Mouse (Mus musculus) hindbrain, postnatal 0 days (tissue): ENCODE data around the gene Tagln2. TPM values are rescaled to one million over a fixed set of nuclear protein-coding genes. Genes with fewer than 3 reads are reported as not detected.
A peak's percentile ranks its signal among the peaks of the same experiment; 100 is the strongest.

Source experiments
- ATAC-seq: fragments of 200-750 bp; cut with Nextera tagmentation; 2 replicates; pipeline ENCODE4 v1.8.0; 2017; ENCODE audit warnings: mild to moderate bottlenecking, moderate TSS enrichment, moderate library complexity
- DNase-seq: peaks from one replicate; pipeline ENCODE4 v3.0.0-alpha.2; 2015; ENCODE audit warnings: low spot score
- H3K27ac ChIP-seq: fragments of 300-500 bp; sonication (generic); 2 replicates; pipeline ENCODE4 v1.5.1; 2014; ENCODE audit warnings: mild to moderate bottlenecking
- H3K27me3 ChIP-seq: fragments of 300-500 bp; sonication (generic); 2 replicates; pipeline ENCODE4 v1.6.1; 2014; ENCODE audit warnings: low read length, mixed read lengths; ENCODE audit not compliant: insufficient read depth
- H3K36me3 ChIP-seq: fragments of 300-500 bp; sonication (generic); 2 replicates; pipeline ENCODE4 v1.6.1; 2014; ENCODE audit warnings: low read length, mixed read lengths; ENCODE audit not compliant: insufficient read depth
- H3K4me1 ChIP-seq: fragments of 300-500 bp; sonication (generic); 2 replicates; pipeline ENCODE4 v1.6.1; 2014; ENCODE audit warnings: antibody characterized with exemption, low read length, mixed read lengths; ENCODE audit not compliant: insufficient read depth
- H3K4me2 ChIP-seq: fragments of 300-500 bp; sonication (generic); 2 replicates; pipeline ENCODE4 v1.6.1; 2014; ENCODE audit warnings: low read depth, mild to moderate bottlenecking, low read length, moderate library complexity, mixed read lengths
- H3K4me3 ChIP-seq: fragments of 300-500 bp; sonication (generic); 2 replicates; pipeline ENCODE4 v1.5.1; 2014; ENCODE audit warnings: low read length
- H3K9ac ChIP-seq: fragments of 300-500 bp; sonication (generic); replicated peaks from 2 replicates; pipeline ENCODE4 v1.6.1; 2014; ENCODE audit warnings: mild to moderate bottlenecking, low read length, moderate library complexity, mixed read lengths
- H3K9me3 ChIP-seq: fragments of 300-500 bp; sonication (generic); 2 replicates; pipeline ENCODE4 v1.6.1; 2016; ENCODE audit warnings: low read length, mixed read lengths
- CTCF ChIP-seq: IDR thresholded peaks from 2 replicates; pipeline ENCODE4 v1.5.1; 2016; ENCODE audit warnings: antibody characterized with exemption, control low read depth, low read depth
- WGBS: fragments of 180-500 bp; shearing (Covaris S2); extraction: QIAGEN DNeasy Blood & Tissue Kit; methylation state at CpG from one replicate; pipeline ENCODE4 v1.1.7; 2014; 5-methylcytosine and 5-hydroxymethylcytosine counted together
- polyA plus RNA-seq: library from polyadenylated mRNA; unstranded; fragments of >200 nt; fragmentation: Nextera tagmentation; extraction: Ambion mirVana; gene quantifications from 2 replicates; pipeline ENCODE4 v1.2.1, GENCODE M21; 2015
- total RNA-seq: library from RNA; depleted of rRNA; stranded (reverse); fragments of >200 nt; gene quantifications from 2 replicates; pipeline ENCODE4 v1.2.3, GENCODE M21; 2014

Gene Tagln2
- total and polyA plus RNA-seq, 2 experiments from 2014 or later = 45.1 to 59.2 TPM

DNA sequence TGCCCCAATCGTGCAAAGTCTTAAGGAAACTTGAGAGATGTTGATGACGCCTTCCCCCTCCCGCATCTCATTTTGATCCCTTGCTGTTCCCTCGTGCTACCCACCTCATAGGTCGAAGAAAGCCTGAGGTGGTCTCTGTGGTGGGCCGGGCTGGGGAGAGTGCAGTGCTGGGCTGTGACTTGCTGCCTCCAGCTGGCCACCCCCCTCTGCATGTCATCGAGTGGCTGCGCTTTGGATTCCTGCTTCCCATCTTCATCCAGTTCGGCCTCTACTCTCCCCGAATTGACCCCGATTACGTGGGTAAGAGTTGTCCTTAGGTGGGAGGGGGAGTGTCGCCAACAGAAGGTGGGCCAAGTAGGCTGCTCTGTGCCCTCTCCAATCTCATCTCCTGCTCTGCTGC is 15.2 kb upstream of the Tagln2 start:
- no peak overlapping the region for H3K9ac ChIP-seq
- ATAC-seq = no peak
- no peak for TF ChIP-seq CTCF

DNA sequence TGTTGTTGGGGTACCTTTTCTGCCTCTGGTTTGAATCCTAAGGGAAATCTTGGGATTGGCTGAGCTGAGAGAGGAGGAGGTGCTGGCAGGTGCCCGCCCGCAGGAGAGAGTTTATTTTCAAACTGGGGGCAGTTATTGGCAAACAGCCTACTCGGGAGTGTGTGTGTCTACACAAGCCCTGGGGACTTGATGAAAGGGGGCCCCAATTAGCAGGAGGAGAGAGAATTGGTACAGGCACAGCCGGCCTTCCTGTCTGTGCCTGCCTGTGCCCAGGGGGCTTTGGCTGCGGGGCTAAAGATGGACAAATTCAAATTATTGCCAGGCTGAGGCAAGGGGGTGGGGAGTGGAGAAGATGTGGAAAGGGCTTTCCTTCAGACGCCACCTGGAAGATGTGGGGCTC is 14.0 kb upstream of the Tagln2 start:
- DNase-seq (no peak), ATAC-seq (no peak)
- no peak for TF ChIP-seq CTCF
- H3K4me2 ChIP-seq = peak overlapping the region; percentile 88
- H3K27ac ChIP-seq = no peak overlapping the region
- WGBS = 13% methylated on average over 6 of the region's 6 CpGs
- H3K4me1 ChIP-seq = peaks cover 29% of the 10 kb centered on the region
- no peak overlapping the region for H3K4me3 ChIP-seq
- no peaks in the 10 kb centered on the region for H3K27me3 ChIP-seq
- H3K36me3 ChIP-seq = no peaks in the 10 kb centered on the region
- no peaks in the 10 kb centered on the region for H3K9me3 ChIP-seq
- peak overlapping the region; percentile 24; the same call in 1 of the 2 replicates for H3K9ac ChIP-seq

More for the DNA sequence above, 15.2 kb upstream of the Tagln2 start:
- 0 out of 2 replicates have a peak overlapping the region, but pooled peaks have one; percentile 0 for H3K4me3 ChIP-seq
- peak overlapping the region; percentile 88 for H3K4me2 ChIP-seq
- no peaks in the 10 kb centered on the region for H3K9me3 ChIP-seq
- H3K27ac ChIP-seq = no peak overlapping the region
- H3K27me3 ChIP-seq = no peaks in the 10 kb centered on the region
- H3K36me3 ChIP-seq = no peaks in the 10 kb centered on the region
- peaks cover 29% of the 10 kb centered on the region for H3K4me1 ChIP-seq
- 56% methylated on average over 13 of the region's 13 CpGs for WGBS
- no peak for DNase-seq

DNA sequence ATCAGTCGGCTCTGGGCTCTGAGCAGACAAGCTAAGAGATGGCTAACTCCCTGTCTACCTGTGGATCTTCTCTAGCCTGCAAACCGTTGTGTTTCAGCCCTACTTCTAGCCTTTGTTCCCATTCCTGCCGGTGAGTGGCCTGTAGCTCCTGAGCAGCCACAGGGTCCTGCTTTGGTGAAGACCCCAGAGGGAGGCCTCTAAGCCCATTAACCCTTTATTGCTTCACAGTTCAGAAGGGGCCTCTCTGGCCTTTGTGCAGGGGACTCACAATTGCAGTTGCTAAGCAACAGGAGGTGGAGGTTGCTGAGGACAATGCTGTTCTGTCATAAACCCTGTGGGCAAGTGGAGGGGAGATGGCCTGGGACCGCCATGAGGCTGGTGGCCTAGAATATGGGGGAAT is 13.6 kb upstream of the Tagln2 start:
- no peak overlapping the region for H3K27ac ChIP-seq

DNA sequence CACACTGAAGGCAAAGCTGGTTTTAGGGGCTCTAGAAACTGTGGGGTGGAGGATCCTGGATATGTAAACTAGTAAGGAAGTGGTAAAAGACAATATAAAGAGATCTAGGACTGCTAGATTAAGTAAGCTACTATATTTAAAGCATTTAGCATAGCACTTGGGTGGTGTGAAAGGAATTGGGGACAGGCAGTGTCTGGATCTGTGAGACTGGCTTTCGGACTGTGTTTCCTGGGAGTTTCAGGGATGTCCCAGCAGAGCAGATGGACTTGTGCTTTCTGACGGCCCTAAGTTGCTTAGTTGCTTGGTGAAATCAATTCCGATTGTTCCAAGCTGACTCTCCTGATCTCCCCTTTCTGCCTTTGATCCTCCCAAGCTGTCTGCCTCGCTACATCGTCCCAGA is 13.2 kb upstream of the Tagln2 start:
- no peak overlapping the region for H3K27ac ChIP-seq
- ATAC-seq = no peak
- 46% methylated on average over 5 of the region's 5 CpGs for WGBS

More for the DNA sequence above, 13.6 kb upstream of the Tagln2 start:
- ATAC-seq = no peak
- H3K36me3 ChIP-seq = no peaks in the 10 kb centered on the region
- H3K9ac ChIP-seq = 0 out of 2 replicates have a peak overlapping the region, but pooled peaks have one; percentile 24
- WGBS = 14% methylated on average over 4 of the region's 4 CpGs
- H3K9me3 ChIP-seq = no peaks in the 10 kb centered on the region
- DNase-seq = peak; percentile 40
- no peak overlapping the region for H3K4me3 ChIP-seq
- H3K4me1 ChIP-seq = peaks cover 27% of the 10 kb centered on the region
- H3K27me3 ChIP-seq = no peaks in the 10 kb centered on the region
- peak overlapping the region; percentile 88 for H3K4me2 ChIP-seq
- no peak for TF ChIP-seq CTCF

DNA sequence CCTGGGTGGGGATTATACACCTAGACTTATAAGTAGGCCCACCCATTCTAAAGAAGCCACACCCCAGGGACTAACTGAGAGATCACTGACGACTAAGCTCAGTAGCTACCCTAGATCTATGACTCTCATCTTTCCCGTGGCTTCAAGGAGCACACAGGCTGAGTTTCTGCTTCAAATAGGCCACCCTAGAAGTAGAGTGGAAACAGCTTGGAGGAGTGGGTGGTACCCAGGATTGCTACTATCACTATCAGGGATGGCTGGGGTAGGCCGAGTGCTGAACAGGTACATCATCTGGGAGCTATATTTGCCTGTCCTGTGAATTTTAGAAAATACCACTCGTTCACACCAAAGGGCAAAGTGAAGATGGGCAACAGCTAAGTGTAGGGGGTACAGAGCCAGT is 12.0 kb upstream of the Tagln2 start:
- ATAC-seq (no peak), DNase-seq (no peak)
- 90% methylated on average over 4 of the region's 4 CpGs for WGBS
- H3K27me3 ChIP-seq = no peaks in the 10 kb centered on the region
- no peak for TF ChIP-seq CTCF
- H3K4me1 ChIP-seq = peaks cover 20% of the 10 kb centered on the region
- H3K36me3 ChIP-seq = no peaks in the 10 kb centered on the region
- no peaks in the 10 kb centered on the region for H3K9me3 ChIP-seq
- H3K4me3 ChIP-seq = no peak overlapping the region
- H3K4me2 ChIP-seq = no peak overlapping the region
- H3K9ac ChIP-seq = no peak overlapping the region
- H3K27ac ChIP-seq = no peak overlapping the region

More for the DNA sequence above, 13.2 kb upstream of the Tagln2 start:
- peak overlapping the region; percentile 4; the same call in 1 of the 2 replicates for H3K9ac ChIP-seq
- H3K4me2 ChIP-seq = peak overlapping the region; percentile 88
- DNase-seq = no peak
- H3K36me3 ChIP-seq = no peaks in the 10 kb centered on the region
- no peaks in the 10 kb centered on the region for H3K9me3 ChIP-seq
- TF ChIP-seq CTCF = no peak
- no peak overlapping the region for H3K4me3 ChIP-seq
- peaks cover 23% of the 10 kb centered on the region for H3K4me1 ChIP-seq
- H3K27me3 ChIP-seq = no peaks in the 10 kb centered on the region

DNA sequence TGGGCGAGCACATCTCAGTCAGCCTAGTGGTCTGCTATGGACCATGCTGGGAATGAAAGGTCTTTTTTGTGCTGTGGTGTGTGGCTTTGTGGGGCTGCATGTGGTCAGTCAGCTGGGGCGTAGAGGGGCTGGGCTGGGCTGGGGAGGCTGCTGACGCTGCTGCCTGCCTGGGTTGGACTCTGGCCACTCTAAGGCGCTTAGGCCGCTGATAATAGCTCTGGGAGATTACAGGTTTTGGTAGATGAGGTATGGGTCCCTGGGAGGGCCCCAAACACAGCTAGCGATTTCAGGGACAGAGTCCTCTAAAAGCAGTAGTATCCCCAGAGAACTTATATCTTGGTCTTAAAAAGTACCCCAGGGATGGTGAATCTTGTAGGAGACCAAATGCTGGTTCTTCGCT is 11.0 kb upstream of the Tagln2 start:
- Histone ChIP-seq H3K4me1 (peaks cover 14% of the 10 kb centered on the region), H3K9me3 (no peaks in the 10 kb centered on the region), H3K4me3 (no peak overlapping the region), H3K36me3 (no peaks in the 10 kb centered on the region), H3K27ac (no peak overlapping the region), H3K4me2 (no peak overlapping the region), H3K9ac (no peak overlapping the region), H3K27me3 (no peaks in the 10 kb centered on the region)
- no peak for TF ChIP-seq CTCF
- WGBS = 80% methylated on average over 7 of the region's 7 CpGs
- DNase-seq = no peak
- ATAC-seq = no peak

DNA sequence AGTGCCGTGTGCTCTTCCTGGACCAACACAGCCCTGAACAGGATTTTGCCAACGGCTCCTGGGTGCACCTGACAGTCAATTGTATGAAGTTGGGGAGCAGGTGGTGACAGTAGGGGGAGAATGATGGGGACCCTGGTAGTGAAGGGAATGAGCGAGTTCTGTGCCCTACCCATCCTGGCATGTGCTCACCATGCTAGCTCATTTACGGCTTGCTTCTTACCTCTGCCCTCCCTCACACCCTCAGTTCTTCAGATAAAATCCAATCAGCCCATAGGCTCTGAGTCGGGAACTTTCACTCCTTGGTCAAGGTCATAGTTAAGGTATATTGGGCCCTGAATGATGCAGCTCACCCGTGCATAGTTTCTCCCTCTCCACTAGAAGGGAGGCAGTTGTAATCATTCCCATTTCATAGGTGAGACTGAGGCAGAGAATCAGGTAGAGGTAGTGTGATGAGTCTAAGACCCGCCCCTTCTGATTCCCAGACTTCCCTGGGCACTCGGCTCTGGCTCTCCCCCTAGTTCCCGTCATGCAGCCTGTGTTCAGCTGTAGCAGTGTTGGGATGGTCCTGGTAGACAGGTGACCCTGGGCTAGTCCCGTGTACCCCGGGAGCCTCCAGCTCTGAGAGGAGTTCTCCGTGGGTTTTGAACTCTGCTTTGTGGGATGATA is 10.1 kb upstream of the Tagln2 start:
- ATAC-seq = peak; percentile 22; the same call in 1 of the 2 replicates
- no peaks in the 10 kb centered on the region for H3K36me3 ChIP-seq
- peak overlapping the region; percentile 63 for H3K4me2 ChIP-seq
- TF ChIP-seq CTCF = no peak
- WGBS = 54% methylated on average over 12 of the region's 12 CpGs
- peak overlapping the region; percentile 30; the same call in 1 of the 2 replicates for H3K9ac ChIP-seq
- DNase-seq = no peak
- H3K9me3 ChIP-seq = no peaks in the 10 kb centered on the region
- H3K4me3 ChIP-seq = peak overlapping the region; percentile 29
- H3K27ac ChIP-seq = no peak overlapping the region
- peaks cover 14% of the 10 kb centered on the region for H3K4me1 ChIP-seq
- H3K27me3 ChIP-seq = no peaks in the 10 kb centered on the region
